Mouse (Mus musculus): ENCODE results near the gene Uhrf1bp1. TPM values are rescaled to one million over a fixed set of nuclear protein-coding genes. Genes with fewer than 3 reads are reported as not detected.
A peak's percentile ranks its signal among the peaks of the same experiment; 100 is the strongest.
"Not testable (repeated sequence)": the region's sequence is repeated elsewhere in the genome, so short reads cannot be mapped to it uniquely, and the experiment has no call there.

Gene Uhrf1bp1
- polyA plus RNA-seq, 2 experiments: 1.8 to 3.1 TPM

DNA sequence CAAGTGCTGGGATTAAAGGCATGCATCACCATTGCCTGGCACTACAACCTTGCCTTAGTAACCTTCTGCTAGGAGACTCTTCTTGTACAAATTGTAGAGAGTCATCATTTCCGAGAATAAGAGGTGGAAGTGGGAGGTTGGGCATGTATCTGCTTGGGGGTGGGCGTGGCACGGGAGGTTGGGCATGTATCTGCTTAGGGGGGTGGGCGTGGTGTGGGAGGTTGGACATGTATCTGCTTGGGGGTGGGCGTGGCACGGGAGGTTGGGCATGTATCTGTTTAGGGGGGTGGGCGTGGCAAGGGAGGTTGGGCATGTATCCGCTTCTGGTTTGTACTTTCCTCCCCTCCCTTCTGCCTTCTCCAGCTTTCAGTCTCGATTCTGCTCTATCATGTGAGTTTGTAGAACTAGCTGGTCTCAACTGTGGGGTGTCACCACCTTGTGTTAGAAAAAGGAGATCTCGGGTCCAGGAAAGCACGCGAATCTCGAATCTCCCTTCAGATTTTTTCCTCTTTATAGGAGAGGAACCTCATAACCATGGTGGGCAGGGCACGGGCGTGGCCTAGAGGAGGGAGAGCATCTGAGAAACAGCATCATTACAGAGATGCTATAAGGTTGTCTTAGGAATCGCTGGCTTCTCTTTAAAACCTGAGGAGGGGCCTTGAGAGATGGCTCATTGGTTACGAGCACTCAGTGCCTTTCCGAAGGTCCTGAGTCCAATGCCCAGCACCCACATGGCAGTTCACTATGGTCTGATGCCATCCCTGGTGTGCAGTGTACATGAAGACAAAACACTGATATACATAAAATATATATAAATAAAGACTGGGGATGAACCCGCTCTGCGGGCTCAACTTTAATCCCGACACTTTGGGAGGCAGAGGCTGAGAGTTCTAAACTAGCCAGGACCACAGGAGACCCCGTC is 30.0 kb upstream of the Uhrf1bp1 start:
- Histone ChIP-seq H3K9me3 (ENCODE audit: control insufficient read depth, low read length) (no peaks in the 10 kb centered on the region), H3K4me3 (ENCODE audit: insufficient read depth in 1 of 2, low read depth in 2 of 2, low read length in 2 of 2) (peak overlapping the region; percentile 38 to 68), H3K27ac (peak overlapping the region; percentile 58), H3K36me3 (replicated peaks; ENCODE audit: control insufficient read depth, insufficient read depth, low read depth) (no peaks in the 10 kb centered on the region), H3K27me3 (ENCODE audit: control insufficient read depth, insufficient read depth, low read length) (no peaks in the 10 kb centered on the region), H3K4me1 (replicated peaks; ENCODE audit: control insufficient read depth in 2 of 2, insufficient read depth in 2 of 2, low read length in 1 of 2) (peaks cover 29 to 35% of the 10 kb centered on the region in 2 experiments), H3K9ac (replicated peaks) (peak overlapping the region; percentile 1; the same call in 1 of the 2 replicates), H3K4me2 (ENCODE audit: low read depth) (peak overlapping the region; percentile 62)
- DNase-seq (ENCODE audit: low read depth in 3 of 3, low spot score in 3 of 3) (peak; percentile 59 to 76 (median 60)), ATAC-seq (ENCODE audit: insufficient read depth) (peak; percentile 77)
- no peak for TF ChIP-seq EP300 (IDR thresholded peaks at IDR 0.05; ENCODE audit: low read depth)
- TF ChIP-seq CTCF (IDR thresholded peaks at IDR 0.05; ENCODE audit: low read depth): peak; percentile 14; the same call in 1 of the 2 replicates
- WGBS (ENCODE audit: insufficient replicate concordance): 3% methylated on average over 22 of the region's 22 CpGs

DNA sequence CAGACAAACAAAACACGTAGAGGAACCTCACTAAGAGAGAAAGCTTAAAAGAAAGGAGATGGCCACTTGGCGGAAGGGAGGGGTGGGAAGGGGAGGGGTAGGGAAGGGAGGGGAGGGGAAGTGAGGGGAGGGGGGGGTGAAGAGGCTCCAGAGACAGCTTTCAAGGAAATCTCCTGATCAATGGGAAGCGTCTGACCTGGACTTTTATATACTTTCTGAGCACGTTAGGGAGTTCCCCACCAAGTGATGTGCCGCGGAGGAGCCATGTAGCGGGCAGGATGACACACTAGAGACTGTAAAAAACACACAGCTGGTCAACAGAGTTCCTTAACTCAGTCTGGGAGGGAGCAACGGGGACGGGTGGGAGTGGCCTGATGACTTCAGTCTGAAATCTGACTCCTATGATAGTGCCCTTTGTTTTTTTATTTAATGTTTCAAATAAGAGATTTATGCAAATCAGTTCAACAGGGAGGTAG is 29.3 kb upstream of the Uhrf1bp1 start:
- H3K9ac ChIP-seq (replicated peaks): no peak overlapping the region
- no peak for ATAC-seq (ENCODE audit: insufficient read depth)
- 1% methylated on average over 8 of the region's 9 CpGs for WGBS (ENCODE audit: insufficient replicate concordance)
- TF ChIP-seq EP300 (IDR thresholded peaks at IDR 0.05; ENCODE audit: low read depth) (no peak), CTCF (IDR thresholded peaks at IDR 0.05; ENCODE audit: low read depth) (no peak)
- H3K27ac ChIP-seq: no peak overlapping the region
- H3K27me3 ChIP-seq (ENCODE audit: control insufficient read depth, insufficient read depth, low read length): no peaks in the 10 kb centered on the region
- peaks cover 22 to 28% of the 10 kb centered on the region in 2 experiments for H3K4me1 ChIP-seq (replicated peaks; ENCODE audit: control insufficient read depth in 2 of 2, insufficient read depth in 2 of 2, low read length in 1 of 2)
- peak overlapping the region; percentile 62 for H3K4me2 ChIP-seq (ENCODE audit: low read depth)
- H3K4me3 ChIP-seq (ENCODE audit: insufficient read depth in 1 of 2, low read depth in 2 of 2, low read length in 2 of 2): peak overlapping the region; percentile 38 to 68; a peak in 2 of 4 replicates
- no peaks in the 10 kb centered on the region for H3K36me3 ChIP-seq (replicated peaks; ENCODE audit: control insufficient read depth, insufficient read depth, low read depth)
- no peak for DNase-seq (ENCODE audit: low read depth in 3 of 3, low spot score in 3 of 3)
- no peaks in the 10 kb centered on the region for H3K9me3 ChIP-seq (ENCODE audit: control insufficient read depth, low read length)

DNA sequence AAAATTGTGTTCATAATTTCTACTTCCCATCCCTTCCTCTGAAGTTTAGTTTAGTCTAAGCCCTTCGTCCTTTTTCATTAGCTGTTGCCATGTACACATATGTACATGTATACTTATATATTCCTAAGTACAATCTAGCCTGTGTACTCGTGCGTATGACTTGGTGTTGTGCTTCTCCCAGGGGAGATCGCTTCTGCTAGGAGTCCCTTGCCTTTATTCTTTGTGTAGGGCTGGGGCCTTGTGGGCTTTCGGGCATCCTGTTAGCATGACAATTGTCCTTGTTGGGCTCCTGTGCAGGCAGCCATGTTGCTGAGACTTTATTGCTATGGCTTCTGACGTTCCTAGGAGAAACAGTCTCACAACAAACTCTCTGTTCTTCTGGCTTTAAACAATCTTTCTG is 28.7 kb upstream of the Uhrf1bp1 start:
- H3K36me3 ChIP-seq (replicated peaks; ENCODE audit: control insufficient read depth, insufficient read depth, low read depth): no peaks in the 10 kb centered on the region
- TF ChIP-seq CTCF (IDR thresholded peaks at IDR 0.05; ENCODE audit: low read depth) (no peak), EP300 (IDR thresholded peaks at IDR 0.05; ENCODE audit: low read depth) (no peak)
- H3K4me3 ChIP-seq (ENCODE audit: insufficient read depth in 1 of 2, low read depth in 2 of 2, low read length in 2 of 2): no peak overlapping the region
- H3K27me3 ChIP-seq (ENCODE audit: control insufficient read depth, insufficient read depth, low read length): no peaks in the 10 kb centered on the region
- H3K9me3 ChIP-seq (ENCODE audit: control insufficient read depth, low read length): no peaks in the 10 kb centered on the region
- ATAC-seq (ENCODE audit: insufficient read depth) (no peak), DNase-seq (ENCODE audit: low read depth in 3 of 3, low spot score in 3 of 3) (no peak)
- H3K4me1 ChIP-seq (replicated peaks; ENCODE audit: control insufficient read depth in 2 of 2, insufficient read depth in 2 of 2, low read length in 1 of 2): peaks cover 18 to 23% of the 10 kb centered on the region in 2 experiments
- no peak overlapping the region for H3K27ac ChIP-seq
- no peak overlapping the region for H3K9ac ChIP-seq (replicated peaks)
- WGBS (ENCODE audit: insufficient replicate concordance): 50% methylated on average over 6 of the region's 6 CpGs
- H3K4me2 ChIP-seq (ENCODE audit: low read depth): no peak overlapping the region

DNA sequence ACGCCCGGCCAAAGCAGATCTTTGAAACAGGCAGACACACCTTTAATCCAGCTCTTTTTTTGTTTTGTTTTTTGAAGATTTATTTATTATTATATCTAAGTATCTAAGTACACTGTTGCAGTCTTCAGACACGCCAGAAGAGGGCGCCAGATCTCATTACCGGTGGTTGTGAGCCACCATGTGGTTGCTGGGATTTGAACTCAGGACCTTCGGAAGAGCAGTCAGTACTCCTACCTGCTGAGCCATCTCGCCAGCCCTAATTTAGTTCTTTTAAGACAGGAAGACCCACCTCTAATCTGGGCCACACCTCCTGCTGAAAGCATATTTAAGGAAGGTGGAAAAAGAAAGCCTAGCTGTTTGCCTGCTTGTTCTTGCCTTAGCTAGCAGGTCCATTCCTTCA is 25.8 kb upstream of the Uhrf1bp1 start:
- Histone ChIP-seq H3K9me3 (ENCODE audit: control insufficient read depth, low read length) (no peaks in the 10 kb centered on the region), H3K4me2 (ENCODE audit: low read depth) (no peak overlapping the region), H3K27ac (no peak overlapping the region), H3K9ac (replicated peaks) (no peak overlapping the region), H3K27me3 (ENCODE audit: control insufficient read depth, insufficient read depth, low read length) (no peaks in the 10 kb centered on the region), H3K4me1 (replicated peaks; ENCODE audit: control insufficient read depth in 2 of 2, insufficient read depth in 2 of 2, low read length in 1 of 2) (peaks cover 12 to 15% of the 10 kb centered on the region in 2 experiments), H3K4me3 (ENCODE audit: insufficient read depth in 1 of 2, low read depth in 2 of 2, low read length in 2 of 2) (no peak overlapping the region), H3K36me3 (replicated peaks; ENCODE audit: control insufficient read depth, insufficient read depth, low read depth) (no peaks in the 10 kb centered on the region)
- ATAC-seq (ENCODE audit: insufficient read depth): no peak
- DNase-seq (ENCODE audit: low read depth in 3 of 3, low spot score in 3 of 3): no peak
- WGBS (ENCODE audit: insufficient replicate concordance): 48% methylated on average over 7 of the region's 7 CpGs
- TF ChIP-seq CTCF (IDR thresholded peaks at IDR 0.05; ENCODE audit: low read depth) (peak; percentile 69), EP300 (IDR thresholded peaks at IDR 0.05; ENCODE audit: low read depth) (no peak)

DNA sequence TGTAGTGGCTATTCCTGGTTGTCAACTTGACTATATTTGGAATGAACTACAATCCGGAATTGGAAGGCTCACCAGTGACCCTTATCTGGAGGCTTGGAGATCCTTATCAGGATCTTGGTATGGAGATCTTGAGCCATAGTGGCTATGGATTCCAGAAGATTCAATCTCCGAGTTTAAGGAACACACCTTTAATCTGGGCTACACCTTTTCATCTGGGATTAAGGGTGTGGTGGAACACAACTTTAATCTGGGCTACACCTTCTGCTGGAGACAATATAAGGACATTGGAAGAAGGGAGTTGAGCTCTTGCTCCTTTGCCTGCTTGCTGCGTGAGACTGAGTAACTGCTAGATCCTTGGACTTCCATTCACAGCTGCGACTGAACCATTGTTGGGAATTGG is 18.4 kb upstream of the Uhrf1bp1 start, which contains the start of gene Snrpc:
TSS of gene Snrpc (plus strand) at position 301 of the 400 bp plus-strand sequence.
- ATAC-seq (ENCODE audit: insufficient read depth); H3K4me1 ChIP-seq (replicated peaks; ENCODE audit: control insufficient read depth in 2 of 2, insufficient read depth in 2 of 2, low read length in 1 of 2); DNase-seq (ENCODE audit: low read depth in 3 of 3, low spot score in 3 of 3); H3K36me3 ChIP-seq (replicated peaks; ENCODE audit: control insufficient read depth, insufficient read depth, low read depth); H3K9me3 ChIP-seq (ENCODE audit: control insufficient read depth, low read length); H3K27ac ChIP-seq; H3K27me3 ChIP-seq (ENCODE audit: control insufficient read depth, insufficient read depth, low read length): not testable (repeated sequence)
- peak within 1 kb of the TSS; percentile 6; the same call in 1 of the 2 replicates for H3K9ac ChIP-seq (replicated peaks)
- peak within 1 kb of the TSS in 1 of 2 experiments; percentile 89; a peak in 2 of 4 replicates for H3K4me3 ChIP-seq (ENCODE audit: insufficient read depth in 1 of 2, low read depth in 2 of 2, low read length in 2 of 2)
- peak within 1 kb of the TSS; percentile 82 for H3K4me2 ChIP-seq (ENCODE audit: low read depth)
- 66% methylated on average over 3 of the region's 4 CpGs for WGBS (ENCODE audit: insufficient replicate concordance)
